Mouse (Mus musculus) ES-Bruce4 (cell line): ENCODE data around the gene Vars. TPM values are rescaled to one million over a fixed set of nuclear protein-coding genes. Genes with fewer than 3 reads are reported as not detected.

Source experiments
- H3K27ac ChIP-seq: 2 replicates; pipeline ENCODE4 v1.5.1; 2012; ENCODE audit warnings: low read length, inconsistent platforms; ENCODE audit not compliant: insufficient read depth
- H3K27me3 ChIP-seq: 2 replicates; pipeline ENCODE4 v1.6.1; 2012; ENCODE audit warnings: mild to moderate bottlenecking, low read length, inconsistent platforms; ENCODE audit not compliant: control insufficient read depth, poor library complexity, insufficient read depth, severe bottlenecking
- H3K36me3 ChIP-seq: 2 replicates; pipeline ENCODE4 v1.6.1; 2012; ENCODE audit warnings: inconsistent platforms, mild to moderate bottlenecking, low read length, moderate library complexity; ENCODE audit not compliant: control insufficient read depth, poor library complexity, insufficient read depth, severe bottlenecking
- H3K4me1 ChIP-seq: one replicate; pipeline ENCODE4 v1.8.1; 2011; ENCODE audit warnings: low read length; ENCODE audit not compliant: control insufficient read depth, insufficient read depth
- H3K4me3 ChIP-seq: 2 replicates; pipeline ENCODE4 v1.5.1; 2011; ENCODE audit warnings: low read depth, mild to moderate bottlenecking, low read length
- H3K9ac ChIP-seq: 2 replicates; pipeline ENCODE4 v1.6.1; 2012; ENCODE audit warnings: low read depth, mild to moderate bottlenecking, inconsistent platforms; ENCODE audit not compliant: poor library complexity, severe bottlenecking
- H3K9me3 ChIP-seq: replicated peaks from 2 replicates; pipeline ENCODE4 v1.6.1; 2012; ENCODE audit warnings: mild to moderate bottlenecking, low read length, inconsistent platforms; ENCODE audit not compliant: control insufficient read depth, poor library complexity, insufficient read depth, severe bottlenecking
- CTCF ChIP-seq: IDR thresholded peaks from one replicate; pipeline ENCODE4 v1.8.1; 2011; ENCODE audit warnings: low read depth, low read length
- EP300 ChIP-seq: IDR thresholded peaks from 2 replicates; pipeline ENCODE4 v1.6.1; 2011; ENCODE audit warnings: low read depth, low read length; ENCODE audit not compliant: insufficient read depth
- POLR2A ChIP-seq: IDR thresholded peaks from one replicate; pipeline ENCODE4 v1.8.1; 2011; ENCODE audit warnings: low read length; ENCODE audit not compliant: insufficient read depth
- polyA plus RNA-seq: library from polyadenylated mRNA; stranded (reverse); fragments of >200 nt; gene quantifications from 2 replicates; pipeline ENCODE4 v1.2.4, GENCODE M21; 2011; ENCODE audit warnings: low read depth; ENCODE audit not compliant: missing spikeins, insufficient read depth, insufficient read length

The Vars gene
- polyA plus RNA-seq, 1 experiment = 108 TPM

GRCm38 (mm10) chr17:35009586-35009985 is 8.8 kb downstream of the Vars start:
- Histone ChIP-seq H3K4me3 (no peak overlapping the region), H3K36me3 (peaks cover 72% of the 10 kb centered on the region), H3K27me3 (no peaks in the 10 kb centered on the region), H3K9me3 (no peaks in the 10 kb centered on the region), H3K27ac (no peak overlapping the region), H3K4me1 (no peaks in the 10 kb centered on the region), H3K9ac (no peak overlapping the region)
- TF ChIP-seq CTCF (no peak), EP300 (no peak), POLR2A (no peak)

- H3K27me3 ChIP-seq = no peaks in the 10 kb centered on the region
- H3K27ac ChIP-seq = no peak overlapping the region
- H3K4me1 ChIP-seq = no peaks in the 10 kb centered on the region
- no peak for TF ChIP-seq POLR2A
- TF ChIP-seq CTCF = no peak
- TF ChIP-seq EP300 = no peak
- no peak overlapping the region for H3K4me3 ChIP-seq
- no peak overlapping the region for H3K9ac ChIP-seq
- peaks cover 72% of the 10 kb centered on the region for H3K36me3 ChIP-seq
- no peaks in the 10 kb centered on the region for H3K9me3 ChIP-seq
These were observed 10.7 kb downstream of the Vars start for GRCm38 (mm10) chr17:35011440-35011839.

- Histone ChIP-seq H3K4me3 (no peak overlapping the region), H3K4me1 (no peaks in the 10 kb centered on the region), H3K36me3 (peaks cover 66% of the 10 kb centered on the region), H3K9me3 (no peaks in the 10 kb centered on the region), H3K27me3 (no peaks in the 10 kb centered on the region), H3K27ac (no peak overlapping the region), H3K9ac (no peak overlapping the region)
- no peak for TF ChIP-seq POLR2A
- TF ChIP-seq CTCF = no peak
- TF ChIP-seq EP300 = no peak
These were observed 11.6 kb downstream of the Vars start for GRCm38 (mm10) chr17:35012430-35012829.

GRCm38 (mm10) chr17:35013221-35013620 is 12.4 kb downstream of the Vars start:
- Histone ChIP-seq H3K4me1 (no peaks in the 10 kb centered on the region), H3K36me3 (peaks cover 62% of the 10 kb centered on the region)

GRCm38 (mm10) chr17:35015296-35015695 is 14.5 kb downstream of the Vars start:
- TF ChIP-seq CTCF = no peak
- no peak for TF ChIP-seq EP300
- TF ChIP-seq POLR2A = no peak
- H3K27me3 ChIP-seq = no peaks in the 10 kb centered on the region
- peaks cover 48% of the 10 kb centered on the region for H3K36me3 ChIP-seq
- H3K4me1 ChIP-seq = no peaks in the 10 kb centered on the region
- H3K9me3 ChIP-seq = no peaks in the 10 kb centered on the region
- H3K4me3 ChIP-seq = no peak overlapping the region
- H3K27ac ChIP-seq = no peak overlapping the region
- no peak overlapping the region for H3K9ac ChIP-seq

More at GRCm38 (mm10) chr17:35013221-35013620, 12.4 kb downstream of the Vars start:
- Histone ChIP-seq H3K9me3 (no peaks in the 10 kb centered on the region), H3K4me3 (no peak overlapping the region), H3K27me3 (no peaks in the 10 kb centered on the region), H3K9ac (no peak overlapping the region), H3K27ac (no peak overlapping the region)
- TF ChIP-seq EP300 (no peak), POLR2A (no peak), CTCF (no peak)

GRCm38 (mm10) chr17:35016376-35016775 is 15.6 kb downstream of the Vars start, which contains the start of gene Vwa7:
Gene Vwa7 (plus strand): TSS chr17:35016579.
- no peaks in the 10 kb centered on the region for H3K4me1 ChIP-seq
- H3K27me3 ChIP-seq = no peaks in the 10 kb centered on the region
- no peak within 1 kb of the TSS for H3K4me3 ChIP-seq
- H3K27ac ChIP-seq = no peak within 1 kb of the TSS
- H3K36me3 ChIP-seq = peaks cover 38% of the 10 kb centered on the region
- H3K9ac ChIP-seq = no peak within 1 kb of the TSS
- TF ChIP-seq EP300 (no peak), CTCF (no peak), POLR2A (no peak)
- H3K9me3 ChIP-seq = no peaks in the 10 kb centered on the region
